Mouse (Mus musculus): ENCODE results near the gene Sipa1l3.
A peak's percentile ranks its signal among the peaks of the same experiment; 100 is the strongest.

The Sipa1l3 gene

GRCm38 (mm10) chr7:29480183-29480582, 38.3 kb downstream of the Sipa1l3 start:
- DNase-seq (ENCODE audit: low spot score in 2 of 2), result no peak

- DNase-seq (ENCODE audit: low spot score in 2 of 2), result no peak
These were observed 43.4 kb downstream of the Sipa1l3 start for GRCm38 (mm10) chr7:29475005-29475404.

- DNase-seq (ENCODE audit: low spot score in 2 of 2), result no peak
These were observed 47.1 kb downstream of the Sipa1l3 start for GRCm38 (mm10) chr7:29471309-29471708.

GRCm38 (mm10) chr7:29469602-29470344, 48.7 kb downstream of the Sipa1l3 start:
- DNase-seq (ENCODE audit: low spot score in 2 of 2), result no peak

- no peak for DNase-seq (ENCODE audit: low spot score in 2 of 2)
These were observed 49.8 kb downstream of the Sipa1l3 start for GRCm38 (mm10) chr7:29468593-29468992.

- no peak for DNase-seq (ENCODE audit: low spot score in 2 of 2)
These were observed 51.9 kb downstream of the Sipa1l3 start for GRCm38 (mm10) chr7:29466585-29466984.

- DNase-seq (ENCODE audit: low spot score in 2 of 2), result no peak
These were observed 52.7 kb downstream of the Sipa1l3 start for GRCm38 (mm10) chr7:29465736-29466135.

- no peak for DNase-seq (ENCODE audit: low spot score in 2 of 2)
These were observed 55.6 kb downstream of the Sipa1l3 start for GRCm38 (mm10) chr7:29462820-29463219.

- DNase-seq (ENCODE audit: low spot score in 2 of 2), result peak; percentile 53 to 58
These were observed 56.3 kb downstream of the Sipa1l3 start for GRCm38 (mm10) chr7:29462178-29462577.

- no peak for DNase-seq (ENCODE audit: low spot score in 2 of 2)
These were observed 56.9 kb downstream of the Sipa1l3 start for GRCm38 (mm10) chr7:29461557-29461956.

GRCm38 (mm10) chr7:29458889-29459740, 59.3 kb downstream of the Sipa1l3 start:
- DNase-seq (ENCODE audit: low spot score in 2 of 2), result no peak

- DNase-seq (ENCODE audit: low spot score in 2 of 2), result no peak
These were observed 60.7 kb downstream of the Sipa1l3 start for GRCm38 (mm10) chr7:29457772-29458171.

- no peak for DNase-seq (ENCODE audit: low spot score in 2 of 2)
These were observed 61.7 kb downstream of the Sipa1l3 start for GRCm38 (mm10) chr7:29456716-29457115.

- DNase-seq (ENCODE audit: low spot score in 2 of 2), result no peak
These were observed 62.9 kb downstream of the Sipa1l3 start for GRCm38 (mm10) chr7:29455591-29455990.

- DNase-seq (ENCODE audit: low spot score in 2 of 2), result no peak
These were observed 63.5 kb downstream of the Sipa1l3 start for GRCm38 (mm10) chr7:29454965-29455364.

GRCm38 (mm10) chr7:29452991-29453741, 65.3 kb downstream of the Sipa1l3 start:
- DNase-seq (ENCODE audit: low spot score in 2 of 2), result peak; percentile 37 to 46

- DNase-seq (ENCODE audit: low spot score in 2 of 2), result no peak
These were observed 66.1 kb downstream of the Sipa1l3 start for GRCm38 (mm10) chr7:29452381-29452780.

- DNase-seq (ENCODE audit: low spot score in 2 of 2), result no peak
These were observed 68.3 kb downstream of the Sipa1l3 start for GRCm38 (mm10) chr7:29450175-29450574.

- peak; percentile 50 to 61 for DNase-seq (ENCODE audit: low spot score in 2 of 2)
These were observed 69.6 kb downstream of the Sipa1l3 start for GRCm38 (mm10) chr7:29448830-29449229.

GRCm38 (mm10) chr7:29447147-29447829, 71.2 kb downstream of the Sipa1l3 start:
- no peak for DNase-seq (ENCODE audit: low spot score in 2 of 2)

GRCm38 (mm10) chr7:29446156-29446555, 72.3 kb downstream of the Sipa1l3 start:
- DNase-seq (ENCODE audit: low spot score in 2 of 2), result no peak

GRCm38 (mm10) chr7:29444527-29444926, 73.9 kb downstream of the Sipa1l3 start:
- DNase-seq (ENCODE audit: low spot score in 2 of 2), result no peak
